Mouse (Mus musculus) neural tube, embryonic 15.5 days (tissue): ENCODE measurements at regions not wholly inside any gene's neighbourhood (a gene's known extent, or its start where the extent isn't known, plus 50 kb on each side); places are given as distances from the start of the nearest gene placed in this dataset.
A peak's percentile ranks its signal among the peaks of the same experiment; 100 is the strongest.

Source experiments
- ATAC-seq: fragments of 200-750 bp; cut with Nextera tagmentation; 2 replicates; pipeline ENCODE4 v1.8.0; 2017; ENCODE audit warnings: mild to moderate bottlenecking, moderate TSS enrichment, moderate library complexity; ENCODE audit not compliant: low FRiP score
- H3K27ac ChIP-seq: fragments of 300-500 bp; sonication (generic); replicated peaks from 2 replicates; pipeline ENCODE4 v1.5.1; 2015; ENCODE audit warnings: mild to moderate bottlenecking, inconsistent platforms
- H3K27me3 ChIP-seq: fragments of 300-500 bp; sonication (generic); replicated peaks from 2 replicates; pipeline ENCODE4 v1.6.1; 2015; ENCODE audit warnings: inconsistent platforms
- H3K36me3 ChIP-seq: fragments of 300-500 bp; sonication (generic); 2 replicates; pipeline ENCODE4 v1.6.1; 2015; ENCODE audit warnings: inconsistent platforms
- H3K4me1 ChIP-seq: fragments of 300-500 bp; sonication (generic); 2 replicates; pipeline ENCODE4 v1.6.1; 2015; ENCODE audit warnings: inconsistent platforms
- H3K4me2 ChIP-seq: fragments of 300-500 bp; sonication (generic); 2 replicates; pipeline ENCODE4 v1.6.1; 2015; ENCODE audit warnings: inconsistent platforms, mild to moderate bottlenecking, moderate library complexity
- H3K4me3 ChIP-seq: fragments of 300-500 bp; sonication (generic); replicated peaks from 2 replicates; pipeline ENCODE4 v1.5.1; 2015; ENCODE audit warnings: mild to moderate bottlenecking, inconsistent platforms
- H3K9ac ChIP-seq: fragments of 300-500 bp; sonication (generic); replicated peaks from 2 replicates; pipeline ENCODE4 v1.6.1; 2015; ENCODE audit warnings: mild to moderate bottlenecking, inconsistent platforms
- H3K9me3 ChIP-seq: fragments of 300-500 bp; sonication (generic); replicated peaks from 2 replicates; pipeline ENCODE4 v1.6.1; 2016; ENCODE audit warnings: inconsistent platforms
- WGBS: fragments of 180-500 bp; shearing (Covaris S2); methylation state at CpG from one replicate; pipeline ENCODE4 v1.1.7; 2015; ENCODE audit warnings: mixed read lengths; 5-methylcytosine and 5-hydroxymethylcytosine counted together

- no peak overlapping the region for H3K9ac ChIP-seq
- 71% methylated on average over 8 of the region's 8 CpGs for WGBS
- no peaks in the 10 kb centered on the region for H3K9me3 ChIP-seq
- ATAC-seq = no peak
- peaks cover 7% of the 10 kb centered on the region; the same call in 1 of the 2 replicates for H3K4me1 ChIP-seq
- no peak overlapping the region for H3K27ac ChIP-seq
- H3K4me2 ChIP-seq = no peak overlapping the region
- no peaks in the 10 kb centered on the region for H3K36me3 ChIP-seq
- no peaks in the 10 kb centered on the region for H3K27me3 ChIP-seq
- H3K4me3 ChIP-seq = no peak overlapping the region
These were observed 109.2 kb downstream of the Tmem17 start for GRCm38 (mm10) chr11:22620912-22621705.

GRCm38 (mm10) chr11:22621868-22622267, 110.0 kb downstream of the Tmem17 start:
- H3K27ac ChIP-seq = no peak overlapping the region
- ATAC-seq = no peak
- peaks cover 7% of the 10 kb centered on the region; the same call in 1 of the 2 replicates for H3K4me1 ChIP-seq
- no peak overlapping the region for H3K9ac ChIP-seq
- no peaks in the 10 kb centered on the region for H3K27me3 ChIP-seq
- H3K9me3 ChIP-seq = no peaks in the 10 kb centered on the region
- WGBS = 74% methylated on average over 6 of the region's 6 CpGs
- no peak overlapping the region for H3K4me3 ChIP-seq
- no peaks in the 10 kb centered on the region for H3K36me3 ChIP-seq
- no peak overlapping the region for H3K4me2 ChIP-seq

GRCm38 (mm10) chr11:22622496-22622997, 110.7 kb downstream of the Tmem17 start:
- Histone ChIP-seq H3K9me3 (no peaks in the 10 kb centered on the region), H3K27me3 (no peaks in the 10 kb centered on the region), H3K9ac (no peak overlapping the region), H3K27ac (no peak overlapping the region), H3K4me1 (0 out of 2 replicates have a peak, but pooled peaks cover 2% of the 10 kb centered on the region), H3K4me3 (no peak overlapping the region), H3K36me3 (no peaks in the 10 kb centered on the region), H3K4me2 (no peak overlapping the region)
- WGBS = 61% methylated on average over 8 of the region's 8 CpGs
- ATAC-seq = no peak

GRCm38 (mm10) chr11:22626407-22626806, 114.5 kb downstream of the Tmem17 start:
- Histone ChIP-seq H3K4me3 (no peak overlapping the region), H3K27me3 (no peaks in the 10 kb centered on the region), H3K9ac (no peak overlapping the region), H3K27ac (no peak overlapping the region), H3K9me3 (no peaks in the 10 kb centered on the region), H3K4me2 (no peak overlapping the region), H3K4me1 (no peaks in the 10 kb centered on the region), H3K36me3 (no peaks in the 10 kb centered on the region)
- WGBS = 100% methylated on average over 1 of the region's 1 CpGs
- no peak for ATAC-seq

- 86% methylated on average over 5 of the region's 5 CpGs for WGBS
- Histone ChIP-seq H3K4me3 (no peak overlapping the region), H3K4me1 (peaks cover 4% of the 10 kb centered on the region), H3K9ac (no peak overlapping the region), H3K9me3 (no peaks in the 10 kb centered on the region), H3K4me2 (no peak overlapping the region), H3K27me3 (no peaks in the 10 kb centered on the region), H3K36me3 (no peaks in the 10 kb centered on the region), H3K27ac (no peak overlapping the region)
- no peak for ATAC-seq
These were observed 116.6 kb downstream of the Tmem17 start for GRCm38 (mm10) chr11:22628497-22628896.

- H3K27ac ChIP-seq = no peak overlapping the region
- no peak for ATAC-seq
- H3K4me3 ChIP-seq = no peak overlapping the region
- H3K9ac ChIP-seq = no peak overlapping the region
- H3K4me2 ChIP-seq = no peak overlapping the region
- no peaks in the 10 kb centered on the region for H3K36me3 ChIP-seq
- WGBS = 81% methylated on average over 5 of the region's 5 CpGs
- H3K4me1 ChIP-seq = peaks cover 4% of the 10 kb centered on the region
- no peaks in the 10 kb centered on the region for H3K27me3 ChIP-seq
- H3K9me3 ChIP-seq = no peaks in the 10 kb centered on the region
These were observed 117.1 kb downstream of the Tmem17 start for GRCm38 (mm10) chr11:22628979-22629378.

- H3K9me3 ChIP-seq = no peaks in the 10 kb centered on the region
- 35% methylated on average over 13 of the region's 13 CpGs for WGBS
- H3K4me3 ChIP-seq = no peak overlapping the region
- peaks cover 4% of the 10 kb centered on the region for H3K4me1 ChIP-seq
- H3K27ac ChIP-seq = no peak overlapping the region
- H3K9ac ChIP-seq = no peak overlapping the region
- H3K36me3 ChIP-seq = no peaks in the 10 kb centered on the region
- peak overlapping the region; percentile 42 for H3K4me2 ChIP-seq
- ATAC-seq = no peak
- no peaks in the 10 kb centered on the region for H3K27me3 ChIP-seq
These were observed 117.7 kb downstream of the Tmem17 start for GRCm38 (mm10) chr11:22629581-22629980.

- Histone ChIP-seq H3K4me2 (peak overlapping the region; percentile 42; the same call in 1 of the 2 replicates), H3K9ac (no peak overlapping the region), H3K27me3 (no peaks in the 10 kb centered on the region), H3K9me3 (no peaks in the 10 kb centered on the region), H3K4me1 (peaks cover 4% of the 10 kb centered on the region), H3K4me3 (no peak overlapping the region), H3K27ac (no peak overlapping the region), H3K36me3 (no peaks in the 10 kb centered on the region)
- 76% methylated on average over 4 of the region's 4 CpGs for WGBS
- no peak for ATAC-seq
These were observed 118.1 kb downstream of the Tmem17 start for GRCm38 (mm10) chr11:22629991-22630390.

GRCm38 (mm10) chr11:22630982-22631381, 119.1 kb downstream of the Tmem17 start:
- H3K4me3 ChIP-seq = no peak overlapping the region
- peaks cover 5% of the 10 kb centered on the region for H3K4me1 ChIP-seq
- WGBS = 79% methylated on average over 5 of the region's 5 CpGs
- H3K27ac ChIP-seq = no peak overlapping the region
- no peaks in the 10 kb centered on the region for H3K9me3 ChIP-seq
- no peak overlapping the region for H3K9ac ChIP-seq
- H3K36me3 ChIP-seq = no peaks in the 10 kb centered on the region
- H3K27me3 ChIP-seq = no peaks in the 10 kb centered on the region
- ATAC-seq = no peak
- H3K4me2 ChIP-seq = no peak overlapping the region

- peak; percentile 58 for ATAC-seq
- Histone ChIP-seq H3K9me3 (no peaks in the 10 kb centered on the region), H3K27ac (0 out of 2 replicates have a peak overlapping the region, but pooled peaks have one; percentile 15), H3K36me3 (no peaks in the 10 kb centered on the region), H3K27me3 (no peaks in the 10 kb centered on the region), H3K4me1 (peaks cover 12% of the 10 kb centered on the region), H3K4me2 (peak overlapping the region; percentile 42), H3K9ac (no peak overlapping the region), H3K4me3 (no peak overlapping the region)
- WGBS = 9% methylated on average over 6 of the region's 6 CpGs
These were observed 119.9 kb downstream of the Tmem17 start for GRCm38 (mm10) chr11:22631606-22632313.

GRCm38 (mm10) chr11:22632314-22632700, 120.4 kb downstream of the Tmem17 start:
- ATAC-seq = no peak
- Histone ChIP-seq H3K4me2 (no peak overlapping the region), H3K9me3 (no peaks in the 10 kb centered on the region), H3K27ac (no peak overlapping the region), H3K4me3 (no peak overlapping the region), H3K27me3 (no peaks in the 10 kb centered on the region), H3K9ac (0 out of 2 replicates have a peak overlapping the region, but pooled peaks have one; percentile 7), H3K36me3 (no peaks in the 10 kb centered on the region), H3K4me1 (peaks cover 18% of the 10 kb centered on the region)

- Histone ChIP-seq H3K4me3 (no peak overlapping the region), H3K27ac (no peak overlapping the region), H3K27me3 (no peaks in the 10 kb centered on the region), H3K4me2 (no peak overlapping the region), H3K9me3 (no peaks in the 10 kb centered on the region), H3K4me1 (peaks cover 22% of the 10 kb centered on the region), H3K36me3 (no peaks in the 10 kb centered on the region), H3K9ac (0 out of 2 replicates have a peak overlapping the region, but pooled peaks have one; percentile 7)
- 71% methylated on average over 5 of the region's 5 CpGs for WGBS
- ATAC-seq = no peak
These were observed 121.1 kb downstream of the Tmem17 start for GRCm38 (mm10) chr11:22632988-22633387.
